Mouse (Mus musculus): ENCODE measurements around the gene Pigx.

Gene Pigx

DNA sequence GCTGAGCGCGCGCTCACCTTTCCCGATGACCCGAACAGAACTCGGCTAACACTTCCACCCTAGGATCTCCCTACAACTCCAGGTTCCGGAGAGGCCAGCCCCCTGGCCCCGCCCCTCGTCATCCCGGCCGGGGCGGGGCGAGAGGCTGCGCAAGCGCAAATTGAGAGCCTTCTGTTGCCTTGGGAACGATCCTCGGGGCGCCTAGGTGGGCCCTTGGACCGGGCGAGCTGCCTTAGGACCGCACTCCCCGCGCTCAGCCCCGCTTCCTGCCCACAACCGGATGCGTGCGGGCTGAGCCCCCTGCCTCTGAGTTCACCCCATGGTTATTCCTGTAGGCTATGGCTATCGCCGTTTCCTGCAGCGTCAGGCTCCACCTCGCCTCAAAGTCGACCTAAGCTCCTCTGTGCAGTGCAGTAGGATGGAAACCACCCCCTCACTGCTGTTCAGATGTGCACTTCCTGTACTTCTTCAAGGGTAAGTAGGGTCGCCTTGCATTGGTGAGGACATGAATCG lies at the start of gene Pigx, which contains the start of gene Cep19:
Pigx (minus strand) TSS at position 103 of the 513 bp plus-strand sequence.
Cep19 (plus strand) TSS at position 163 of the 513 bp plus-strand sequence.
- in situ Hi-C loops (cut with MboI; ENCODE audit: unreplicated experiment in 2 of 2) = loop anchor here (5.0 to 25.0 kb wide), 3 partner anchors 52 to 363 kb away; partner anchors contain the start of genes 0610012G03Rik (in 1 of the 2) and Ncbp2 (in 1 of the 2)

DNA sequence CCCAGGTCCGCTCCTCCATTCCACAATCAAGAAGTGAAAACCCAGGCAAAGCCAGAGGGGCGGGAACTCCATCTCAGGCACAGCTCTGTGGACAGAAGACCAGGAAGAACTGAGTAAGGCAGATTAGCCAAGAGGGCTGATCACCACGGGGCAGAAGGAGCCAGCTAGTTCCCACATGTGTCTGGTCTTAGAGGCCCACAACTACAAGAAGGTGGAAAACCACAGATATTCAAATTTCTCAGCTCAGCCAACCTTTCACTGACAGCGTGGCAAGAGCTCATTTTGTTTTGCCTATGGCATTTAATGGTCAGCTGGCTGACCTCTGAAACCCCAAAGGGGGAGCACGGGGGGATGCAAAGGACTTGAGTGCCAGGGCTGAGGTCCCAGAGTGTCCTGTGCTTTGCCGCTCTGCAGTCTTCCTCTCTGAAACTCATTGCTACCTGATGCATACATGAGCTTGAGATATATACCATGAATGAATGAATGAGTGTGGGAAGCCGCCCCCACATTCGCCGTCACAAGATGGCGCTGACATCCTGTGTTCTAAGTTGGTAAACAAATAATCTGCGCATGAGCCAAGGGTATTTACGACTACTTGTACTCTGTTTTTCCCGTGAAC lies 48.2 kb upstream of the Pigx start:
- in situ Hi-C loops (cut with MboI; ENCODE audit: unreplicated experiment in 2 of 2) = no loop called here

- in situ Hi-C loops (cut with MboI; ENCODE audit: unreplicated experiment in 2 of 2) = no loop called here
These were observed 45.1 kb upstream of the Pigx start for GRCm38 (mm10) chr16:32144592-32144991.

DNA sequence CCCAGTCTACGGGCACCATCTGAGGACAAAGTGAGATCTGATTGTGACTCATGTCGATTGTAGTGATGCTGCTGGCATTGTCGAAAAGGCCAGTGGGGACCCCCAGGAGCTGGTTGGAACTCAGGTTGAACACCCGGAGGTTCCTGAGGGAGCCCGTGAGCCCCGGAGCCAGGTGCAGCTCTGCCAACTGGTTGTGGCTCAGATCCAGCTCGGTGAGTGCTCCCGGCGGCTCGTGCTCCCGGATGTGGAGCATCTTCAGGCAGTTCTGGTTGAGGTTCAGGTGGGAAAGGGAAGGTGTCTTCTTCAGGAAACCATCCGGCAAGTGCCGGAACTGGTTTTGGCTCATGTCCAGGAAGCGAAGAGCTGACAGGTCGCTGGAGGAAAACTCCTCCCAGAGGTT lies 44.2 kb upstream of the Pigx start:
- in situ Hi-C loops (cut with MboI; ENCODE audit: unreplicated experiment in 2 of 2) = no loop called here

DNA sequence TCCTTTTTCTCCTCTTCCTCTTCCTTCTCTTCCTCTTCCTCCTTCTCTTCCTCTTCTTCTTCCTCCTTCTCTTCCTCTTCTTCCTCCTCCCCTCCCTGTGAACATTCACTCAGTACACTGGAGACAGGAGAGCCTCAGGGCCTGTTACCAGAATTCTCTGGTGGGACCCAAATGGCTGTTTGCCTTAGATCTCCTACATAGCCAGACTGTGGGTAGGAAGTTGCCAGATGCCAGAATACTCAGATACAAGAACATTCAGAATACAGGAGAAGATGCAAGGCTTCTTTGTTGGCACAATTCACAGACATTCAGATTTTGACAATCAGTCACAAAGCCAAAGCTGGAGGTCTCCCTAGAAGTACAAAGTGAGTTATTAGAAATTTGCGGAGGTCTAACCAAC lies 39.4 kb upstream of the Pigx start:
- in situ Hi-C loops (cut with MboI; ENCODE audit: unreplicated experiment in 2 of 2) = no loop called here

DNA sequence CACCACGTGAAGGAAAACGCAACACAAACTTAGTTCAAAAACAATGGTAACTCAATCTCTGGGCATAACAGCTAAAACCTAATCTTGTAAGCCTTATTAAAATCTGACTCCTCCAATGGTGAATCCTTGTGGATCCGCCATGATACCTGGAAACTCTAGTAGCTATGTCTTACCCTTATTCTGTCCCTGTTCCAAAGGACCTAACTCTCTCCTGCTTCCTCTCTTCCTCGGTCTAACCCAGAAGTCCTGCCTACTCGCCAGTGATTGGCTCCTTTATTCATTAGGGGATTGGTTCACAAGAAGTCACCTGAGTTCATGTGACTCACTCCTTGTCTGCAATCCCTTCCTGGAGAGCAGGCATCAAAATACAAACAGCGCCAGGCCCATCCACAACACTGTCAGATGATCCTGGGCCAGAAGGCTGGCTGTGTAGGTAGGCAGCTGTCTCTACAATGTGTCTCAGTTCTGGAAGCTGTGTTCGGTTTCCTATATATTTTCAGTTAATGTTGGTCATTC lies 36.4 kb upstream of the Pigx start:
- in situ Hi-C loops (cut with MboI; ENCODE audit: unreplicated experiment in 2 of 2) = no loop called here

DNA sequence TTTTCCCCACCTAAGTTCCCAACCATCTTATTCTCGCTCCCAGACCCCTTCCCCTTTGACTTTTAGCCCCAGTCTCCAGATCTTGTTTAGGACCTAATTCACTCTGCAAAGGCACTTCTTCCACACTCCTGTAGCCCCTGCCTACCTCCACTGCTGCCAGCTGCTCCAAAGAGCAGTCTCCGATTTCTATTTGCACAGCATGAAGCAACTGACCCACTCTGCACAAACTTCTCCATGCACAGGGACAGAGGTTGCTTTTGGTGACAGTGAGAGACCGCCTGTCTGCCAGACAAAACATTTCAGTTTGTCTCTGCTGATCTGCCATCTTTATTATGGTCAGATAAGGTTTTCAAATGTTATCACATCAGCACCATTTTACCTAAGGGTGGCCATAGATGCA lies 33.6 kb upstream of the Pigx start:
- in situ Hi-C loops (cut with MboI; ENCODE audit: unreplicated experiment in 2 of 2) = no loop called here

DNA sequence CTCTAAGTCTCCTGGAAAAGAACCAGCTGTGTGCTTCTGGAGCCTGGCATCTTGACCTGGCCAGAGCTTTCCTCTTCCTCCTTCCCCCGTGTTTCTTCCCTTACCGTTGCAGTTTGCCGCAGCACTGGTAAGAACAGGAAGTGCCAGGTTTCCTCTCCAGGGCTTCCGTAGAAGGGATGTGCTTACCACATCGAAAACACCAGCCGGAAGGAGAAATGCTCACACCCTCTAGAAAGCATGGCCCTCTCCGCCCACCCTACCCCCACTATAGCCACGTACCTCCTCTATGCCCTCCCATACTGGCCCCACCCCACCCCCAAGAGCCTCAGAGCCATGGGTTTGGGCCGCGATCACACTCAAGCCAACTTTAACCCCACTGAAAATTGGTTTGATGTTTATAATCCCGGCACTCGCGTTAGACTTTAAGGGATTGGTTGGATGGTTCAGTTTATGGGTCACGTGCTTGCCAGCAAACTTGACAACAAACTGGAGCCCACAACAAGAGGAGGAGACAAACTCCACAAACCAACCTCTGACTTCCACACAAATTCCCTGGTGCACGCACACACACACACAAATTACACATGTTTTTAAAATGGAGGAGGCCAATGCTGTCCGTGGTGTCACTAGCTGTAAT lies 30.8 kb upstream of the Pigx start:
- in situ Hi-C loops (cut with MboI; ENCODE audit: unreplicated experiment in 2 of 2) = no loop called here

DNA sequence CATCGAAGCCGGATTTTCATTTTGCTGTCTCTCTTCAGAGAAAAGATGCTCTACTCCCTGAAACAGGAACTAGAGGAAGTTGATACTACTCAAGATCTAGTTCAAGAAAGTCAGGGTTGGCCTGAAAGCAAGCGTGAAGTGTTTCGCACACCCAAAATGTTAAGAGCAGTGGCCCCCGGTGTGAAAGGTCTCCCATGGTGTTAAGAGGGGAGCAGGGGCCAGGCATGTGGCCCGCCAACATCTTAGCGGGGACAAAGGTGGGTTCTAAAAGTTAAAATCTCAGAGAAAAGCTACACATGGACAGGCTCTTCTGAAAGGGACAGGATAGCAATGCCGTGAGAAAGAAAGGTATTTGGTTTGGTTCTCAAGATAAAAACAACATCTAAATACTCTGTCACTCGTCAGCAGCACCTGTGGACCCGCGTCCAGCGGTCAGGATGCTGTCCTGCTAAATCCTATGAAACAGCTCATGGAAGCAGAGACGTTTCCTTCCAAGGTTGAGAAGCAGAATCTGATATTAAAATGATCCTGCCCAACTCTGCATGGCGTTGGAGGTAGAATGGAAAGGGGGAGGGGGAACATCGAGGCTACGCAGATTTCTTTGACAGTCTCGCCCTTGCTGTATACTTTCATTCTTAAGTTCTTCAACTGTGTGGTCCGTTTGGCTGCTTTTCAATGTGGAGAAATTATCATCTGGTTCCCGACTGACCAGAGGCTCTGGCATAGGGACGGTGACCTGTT lies 30.1 kb upstream of the Pigx start:
- in situ Hi-C loops (cut with MboI; ENCODE audit: unreplicated experiment in 2 of 2) = loop anchor here in 1 of 2 experiments (5.0 kb wide), 1 partner anchor 73 kb away; no protein-coding TSS in a partner anchor

- in situ Hi-C loops (cut with MboI; ENCODE audit: unreplicated experiment in 2 of 2) = loop anchor here in 1 of 2 experiments (5.0 kb wide), 1 partner anchor 75 kb away; no protein-coding TSS in a partner anchor
These were observed 27.5 kb upstream of the Pigx start for GRCm38 (mm10) chr16:32127046-32127445.

GRCm38 (mm10) chr16:32125364-32125763 lies 25.8 kb upstream of the Pigx start:
- in situ Hi-C loops (cut with MboI; ENCODE audit: unreplicated experiment in 2 of 2) = loop anchor here in 1 of 2 experiments (5.0 kb wide), 1 partner anchor 77 kb away; no protein-coding TSS in a partner anchor

- in situ Hi-C loops (cut with MboI; ENCODE audit: unreplicated experiment in 2 of 2) = loop anchor here (5.0 to 25.0 kb wide), 2 partner anchors 78 to 338 kb away; no protein-coding TSS in a partner anchor
These were observed 25.1 kb upstream of the Pigx start for GRCm38 (mm10) chr16:32124444-32125335.

- in situ Hi-C loops (cut with MboI; ENCODE audit: unreplicated experiment in 2 of 2) = loop anchor here (25.0 kb wide), 1 partner anchor 338 kb away; no protein-coding TSS in a partner anchor
These were observed 24.5 kb upstream of the Pigx start for GRCm38 (mm10) chr16:32124020-32124419.

GRCm38 (mm10) chr16:32120454-32120853 lies 20.9 kb upstream of the Pigx start:
- in situ Hi-C loops (cut with MboI; ENCODE audit: unreplicated experiment in 2 of 2) = loop anchor here (25.0 kb wide), 1 partner anchor 342 kb away; no protein-coding TSS in a partner anchor

GRCm38 (mm10) chr16:32116186-32116585 lies 16.6 kb upstream of the Pigx start:
- in situ Hi-C loops (cut with MboI; ENCODE audit: unreplicated experiment in 2 of 2) = loop anchor here (5.0 to 25.0 kb wide), 3 partner anchors 41 to 346 kb away; no protein-coding TSS in a partner anchor

GRCm38 (mm10) chr16:32115781-32116180 lies 16.2 kb upstream of the Pigx start:
- in situ Hi-C loops (cut with MboI; ENCODE audit: unreplicated experiment in 2 of 2) = loop anchor here (5.0 to 25.0 kb wide), 3 partner anchors 42 to 347 kb away; no protein-coding TSS in a partner anchor

DNA sequence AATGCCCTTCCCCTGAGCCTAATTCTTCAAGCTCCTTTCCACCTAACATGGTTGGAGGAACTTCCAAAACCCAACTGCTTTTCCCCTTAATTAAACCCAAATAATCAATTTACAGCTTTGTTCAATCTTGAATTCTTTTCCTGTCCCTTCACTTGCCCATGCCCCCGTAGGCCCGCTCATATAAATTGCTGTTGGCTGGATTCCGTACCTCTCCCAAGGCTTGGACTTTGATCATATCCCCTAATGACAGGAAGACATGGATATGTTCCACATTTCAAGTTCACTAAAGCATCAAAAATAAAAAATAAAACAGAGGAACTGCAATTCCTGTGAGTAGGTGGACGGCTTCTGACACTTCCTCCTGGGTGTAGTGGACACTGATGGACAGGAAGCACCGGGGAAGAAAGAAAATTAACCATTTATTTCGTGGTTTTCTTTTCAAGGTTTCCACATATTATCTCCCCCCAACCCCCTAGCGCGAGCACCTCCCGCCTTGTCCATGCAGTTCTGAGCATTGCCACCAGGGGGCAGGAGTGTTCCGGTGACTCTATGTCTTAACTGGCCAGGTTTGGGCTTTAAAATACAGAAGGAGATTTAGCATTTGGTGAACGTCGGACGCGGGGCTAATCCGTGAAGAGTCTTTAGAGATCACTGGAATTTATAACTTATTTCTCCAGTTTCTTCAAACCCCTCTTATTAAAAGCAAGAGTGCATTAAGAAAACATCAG lies 15.6 kb upstream of the Pigx start:
- in situ Hi-C loops (cut with MboI; ENCODE audit: unreplicated experiment in 2 of 2) = loop anchor here (5.0 to 25.0 kb wide), 4 partner anchors 42 to 387 kb away; no protein-coding TSS in a partner anchor

DNA sequence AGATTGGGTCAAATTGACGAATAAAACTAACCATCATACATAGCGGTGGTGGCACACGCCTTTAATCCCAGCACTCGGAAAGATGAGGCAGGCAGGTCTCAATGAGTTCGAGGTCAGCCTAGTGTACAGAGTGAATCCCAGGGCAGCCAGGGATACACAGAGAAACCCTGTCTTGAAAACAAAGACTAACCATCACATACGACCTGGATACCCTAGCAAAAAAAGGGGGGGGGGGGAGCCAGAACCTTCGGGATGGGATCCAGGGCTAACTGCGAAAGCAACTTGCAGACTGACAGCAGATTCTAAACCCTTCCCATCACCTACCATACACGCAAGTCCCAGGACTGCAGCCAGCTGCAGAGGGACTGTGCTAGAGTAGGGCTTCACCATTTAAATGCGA lies 14.9 kb upstream of the Pigx start:
- in situ Hi-C loops (cut with MboI; ENCODE audit: unreplicated experiment in 2 of 2) = loop anchor here (5.0 to 25.0 kb wide), 3 partner anchors 43 to 388 kb away; no protein-coding TSS in a partner anchor

Data from v-Abl transformed pro-B cells (cell line).